Mouse (Mus musculus): ENCODE measurements at regions not wholly inside any gene's neighbourhood (a gene's known extent, or its start where the extent isn't known, plus 50 kb on each side); places are given as distances from the start of the nearest gene placed in this dataset.

- TF ChIP-seq CTCF (IDR thresholded peaks at IDR 0.05; ENCODE audit: low read depth) (peak; percentile 34), EP300 (optimal IDR thresholded peaks at IDR 0.05) (no peak)
Measured at GRCm38 (mm10) chr2:178989784-178990183, 452.4 kb upstream of the Cdh4 start.
